Mouse (Mus musculus) left cerebral cortex, adult 9 months (tissue): ENCODE measurements around the gene Snapin.
A peak's percentile ranks its signal among the peaks of the same experiment; 100 is the strongest.

Source experiments
- DNase-seq, 2 experiments: peaks; one replicate each; pipeline ENCODE4 v3.0.0; 2022; ENCODE audit warnings: low spot score in 2 of 2

Gene Snapin

DNA sequence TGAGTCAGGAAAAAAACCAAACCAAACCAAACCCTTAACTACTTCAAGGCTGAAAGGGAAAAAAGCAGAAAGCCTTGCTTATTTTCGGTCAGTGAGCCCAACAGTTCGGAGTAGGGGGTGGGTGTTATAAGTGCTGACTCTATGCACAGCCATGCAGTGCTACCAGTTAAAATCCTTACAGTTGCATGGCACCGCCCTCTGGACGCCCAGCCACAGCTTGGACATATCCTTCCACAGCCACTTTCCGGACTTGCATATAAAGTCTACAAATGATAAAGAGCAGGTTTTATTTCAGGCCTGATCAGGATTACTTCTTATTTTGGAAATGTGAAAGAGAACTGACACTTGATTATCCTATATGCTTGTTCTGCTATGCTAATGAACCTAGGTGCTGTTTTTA is 14.4 kb upstream of the Snapin start:
- no peak for DNase-seq

DNA sequence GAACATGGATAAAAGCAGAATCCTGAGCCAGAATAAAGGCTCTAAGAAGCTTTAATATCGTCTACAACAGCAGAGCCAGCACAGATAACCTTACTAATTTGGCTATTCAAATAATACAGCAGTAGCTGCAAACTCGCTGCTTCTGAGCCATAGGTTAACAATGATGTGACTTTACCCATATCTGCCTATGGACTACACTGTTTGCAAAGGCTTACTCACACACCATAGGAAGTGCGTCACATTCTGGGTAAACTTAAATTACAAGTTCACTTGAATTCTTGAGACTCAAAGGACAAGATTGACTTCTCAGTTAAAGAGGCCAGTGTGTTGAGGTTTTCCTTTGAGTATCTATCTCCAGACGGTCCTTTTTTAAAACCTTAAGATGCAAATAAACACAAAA is 12.6 kb upstream of the Snapin start:
- DNase-seq = no peak

DNA sequence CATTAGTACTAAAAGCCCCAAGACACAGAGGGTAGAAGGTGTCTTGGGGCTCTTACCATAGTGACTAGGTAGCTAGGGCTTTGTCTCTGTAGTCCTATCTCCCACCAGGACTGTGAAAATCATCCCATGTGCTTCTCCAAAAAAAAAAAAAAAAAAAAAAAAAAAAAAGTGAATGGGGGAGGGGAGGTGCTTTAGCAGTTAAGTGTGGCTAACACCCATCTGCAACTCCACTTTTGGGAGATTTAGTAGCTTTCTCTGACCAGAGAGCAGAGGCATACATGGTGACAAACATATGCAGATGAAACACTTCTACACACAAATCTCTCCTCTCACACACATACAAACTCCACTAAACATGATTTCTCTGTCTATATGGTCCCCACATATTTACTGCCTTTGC is 6.8 kb upstream of the Snapin start:
- no peak for DNase-seq

DNA sequence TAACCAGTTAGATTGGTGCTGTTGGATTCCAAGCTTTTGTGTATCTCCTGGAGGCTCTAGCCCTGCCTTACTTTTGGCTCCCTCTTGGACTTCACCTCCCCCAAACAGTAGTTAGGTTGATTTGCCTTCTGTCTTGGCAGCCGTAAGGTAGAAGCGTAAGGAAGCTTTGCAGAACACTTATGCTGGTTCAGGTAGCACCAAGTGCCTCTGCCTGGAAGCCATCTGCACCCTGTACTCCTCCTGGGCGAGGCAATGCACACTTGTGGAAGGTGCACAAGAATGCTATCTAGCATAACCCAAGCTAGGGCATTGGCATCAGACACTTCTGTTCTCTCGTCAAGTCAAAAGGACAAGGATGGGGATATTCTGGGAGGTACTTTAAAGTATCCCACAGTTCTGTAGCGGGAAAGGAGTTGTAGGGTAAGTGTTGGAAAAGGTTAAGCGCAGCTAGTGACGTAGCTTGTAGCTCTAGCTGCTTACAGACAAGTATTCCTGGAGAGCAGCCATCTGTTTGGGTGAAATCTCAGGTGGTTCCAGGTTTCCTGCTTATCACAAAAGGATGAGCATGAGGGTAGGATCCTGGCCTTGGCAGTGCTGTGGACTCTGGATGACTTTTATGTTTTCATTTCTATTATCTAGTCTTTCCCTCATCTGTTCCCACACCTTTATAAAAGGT is 5.2 kb upstream of the Snapin start:
- no peak for DNase-seq

DNA sequence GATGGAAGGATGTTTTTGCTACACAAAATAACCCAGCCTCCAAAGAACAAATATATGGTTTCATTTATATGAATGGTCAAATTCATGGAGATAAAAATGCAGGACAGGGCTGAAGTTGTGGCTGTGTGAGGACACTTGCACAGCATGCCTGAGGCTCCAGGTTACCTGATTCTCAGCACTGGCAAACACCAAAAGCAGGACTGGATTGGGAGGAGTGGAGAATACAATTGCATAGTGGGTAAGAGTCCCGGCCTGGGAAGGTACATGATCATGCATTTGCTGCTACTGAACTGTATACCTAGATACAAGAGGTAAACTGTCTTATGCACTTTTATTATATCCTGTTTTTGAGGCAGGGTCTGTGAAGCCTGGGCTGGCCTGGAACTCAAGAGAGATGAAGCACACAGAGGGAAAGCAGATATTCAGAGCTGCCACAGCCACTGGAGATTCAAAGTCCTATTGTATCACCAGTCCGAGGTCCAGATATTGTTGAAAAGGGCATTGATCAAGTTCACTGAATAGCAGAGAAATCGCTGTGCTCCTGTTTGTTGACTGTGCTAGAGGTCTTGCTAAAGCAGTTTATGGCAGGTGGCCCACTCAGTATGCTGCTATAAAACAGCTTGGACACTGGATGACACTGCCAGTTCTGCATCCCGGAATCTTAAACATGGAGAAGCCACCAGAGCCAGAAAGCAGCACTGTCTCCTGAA is 3.2 kb upstream of the Snapin start:
- DNase-seq = no peak

DNA sequence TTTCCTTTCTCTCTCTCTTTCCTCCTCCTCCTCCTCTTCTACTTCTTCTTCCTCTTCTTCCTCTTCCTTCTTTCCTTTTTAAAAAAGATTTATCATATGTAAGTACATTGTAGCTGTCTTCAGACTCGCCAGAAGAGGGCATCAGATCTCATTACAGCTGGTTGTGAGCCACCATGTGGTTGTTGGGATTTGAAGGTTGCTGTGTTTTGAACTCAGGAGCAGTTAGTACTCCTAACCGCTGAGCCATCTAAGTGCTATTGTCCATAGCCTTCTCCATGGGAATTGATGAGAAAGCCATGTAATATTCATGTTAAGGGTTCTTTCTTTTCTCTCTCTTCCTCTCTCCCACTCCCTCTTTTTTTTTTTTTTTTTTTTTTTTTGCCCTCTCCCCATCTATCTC is 517 bp upstream of the Snapin start:
- no peak for DNase-seq

DNA sequence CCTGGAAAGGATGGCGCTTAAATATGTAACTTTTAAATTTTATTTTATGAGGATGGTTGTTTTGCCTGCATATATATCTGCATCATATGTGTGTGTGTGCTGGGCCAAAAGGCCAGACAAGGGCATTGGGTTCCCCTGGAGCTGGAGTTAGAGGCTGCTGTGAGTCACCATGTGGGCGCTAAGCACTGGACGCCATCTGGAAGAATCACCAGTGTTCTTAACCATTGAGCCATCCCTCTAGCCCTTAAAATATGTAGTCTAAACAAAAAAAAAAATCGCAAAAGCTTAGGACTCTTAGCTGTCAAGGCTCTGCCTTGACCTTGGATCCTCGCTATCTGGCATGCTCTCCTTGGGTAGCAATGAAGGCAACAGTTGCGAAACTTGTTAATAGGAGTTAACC is 2.3 kb downstream of the Snapin start:
- DNase-seq = no peak

DNA sequence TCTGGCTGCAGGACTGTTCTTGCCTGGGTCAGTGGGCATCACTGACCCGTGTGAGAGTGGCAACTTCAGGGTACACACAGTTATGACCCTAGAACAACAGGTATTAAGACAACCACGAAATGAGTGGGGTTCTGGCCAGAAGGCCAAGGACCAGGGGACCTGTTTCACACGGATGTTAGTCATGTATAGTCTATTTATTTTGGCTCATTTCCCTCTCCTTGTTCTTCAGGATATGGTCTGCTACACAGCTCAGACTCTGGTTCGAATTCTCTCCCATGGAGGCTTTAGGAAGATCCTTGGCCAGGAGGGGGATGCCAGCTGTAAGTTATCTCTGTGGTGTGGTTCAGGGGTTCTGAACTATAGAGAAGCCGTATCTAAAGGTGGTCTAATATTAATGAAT is 3.8 kb downstream of the Snapin start:
- DNase-seq = no peak

DNA sequence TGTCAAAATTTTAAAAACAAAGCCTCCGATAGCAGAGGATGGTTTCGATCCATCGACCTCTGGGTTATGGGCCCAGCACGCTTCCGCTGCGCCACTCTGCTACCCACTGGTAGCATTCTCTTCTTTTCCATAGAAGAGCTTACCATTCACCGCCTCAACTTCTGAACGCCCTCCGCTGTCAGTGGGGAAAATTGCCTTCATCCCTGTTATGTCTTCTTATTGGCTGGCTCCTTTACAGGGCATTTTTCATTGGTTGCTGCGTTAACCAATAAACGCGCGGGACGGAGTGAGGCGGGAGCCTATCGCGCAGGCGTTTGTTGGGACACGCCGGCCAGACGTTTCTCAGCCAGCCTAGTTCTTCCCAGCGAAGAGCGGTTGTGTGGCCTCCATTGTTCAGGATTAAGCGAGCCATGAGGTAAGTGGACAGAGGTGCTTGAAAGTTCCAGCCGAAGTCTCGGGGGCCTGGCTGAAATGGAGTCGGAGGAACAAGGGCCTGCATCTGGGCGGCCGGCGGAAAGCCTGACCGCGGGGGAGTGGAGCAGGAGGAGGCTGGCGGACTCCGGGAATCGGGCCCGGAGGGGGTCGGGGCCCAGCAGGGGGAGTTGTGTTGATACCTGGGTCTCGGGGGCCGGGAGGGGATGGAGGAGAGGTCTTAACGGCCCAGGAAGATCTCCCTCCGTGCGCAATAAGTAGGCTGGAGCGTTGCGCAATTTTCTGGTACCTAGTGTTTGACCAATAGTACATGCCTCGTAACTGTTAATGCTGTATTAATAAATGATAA is 14.8 kb downstream of the Snapin start, which contains the start of gene Ilf2:
Gene Ilf2 (plus strand): TSS at position 296 of the 781 bp plus-strand sequence.
- DNase-seq = peak; percentile 96 to 98

DNA sequence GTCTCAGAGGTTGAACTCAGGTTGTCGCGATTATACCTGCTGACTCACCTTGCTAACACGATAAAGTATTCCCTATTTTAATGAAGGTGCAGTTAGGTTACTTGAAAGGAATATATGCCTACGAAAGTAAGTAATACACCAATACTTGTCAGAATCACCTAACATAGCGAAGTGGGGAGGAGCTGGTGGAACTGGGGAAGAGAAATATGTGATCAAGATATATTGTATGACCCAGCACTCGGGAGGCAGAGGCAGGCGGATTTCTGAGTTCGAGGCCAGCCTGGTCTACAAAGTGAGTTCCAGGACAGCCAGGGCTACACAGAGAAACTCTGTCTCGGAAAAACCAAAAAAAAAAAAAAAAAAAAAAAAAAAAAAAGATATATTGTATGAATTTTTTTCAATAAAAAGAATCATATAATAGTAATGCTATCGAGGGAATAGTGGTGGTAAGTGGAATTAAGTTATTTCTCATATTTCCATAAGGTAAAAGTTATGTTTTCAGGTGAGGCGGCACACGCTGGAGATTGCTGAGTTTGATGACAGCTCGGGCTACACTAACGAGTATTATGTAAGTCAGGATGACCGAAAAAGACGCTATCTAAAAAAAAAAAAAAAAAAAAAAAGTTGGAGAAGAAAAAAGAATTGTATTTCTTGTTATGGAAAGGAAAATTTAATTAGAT is 15.5 kb downstream of the Snapin start:
- DNase-seq = no peak

DNA sequence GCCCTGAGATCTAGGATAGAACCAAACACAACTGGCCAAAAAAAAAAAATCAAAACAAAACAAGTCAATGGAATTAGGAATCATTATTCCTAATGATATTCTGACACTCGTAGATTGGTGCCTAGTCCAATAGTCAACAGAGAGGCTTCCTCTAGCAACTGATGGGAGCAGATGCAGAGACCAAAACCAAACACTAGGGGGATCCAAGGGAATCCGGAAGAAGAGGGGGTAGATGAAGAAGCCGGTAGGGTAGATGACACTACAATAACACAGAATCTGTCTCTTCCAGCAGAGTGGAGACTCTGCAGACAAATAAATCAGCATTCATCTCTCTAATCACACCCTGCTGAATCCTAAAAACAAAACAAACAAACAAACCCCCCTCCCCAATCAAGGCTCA is 18.6 kb downstream of the Snapin start:
- peak in 1 of 2 experiments; percentile 42 for DNase-seq

DNA sequence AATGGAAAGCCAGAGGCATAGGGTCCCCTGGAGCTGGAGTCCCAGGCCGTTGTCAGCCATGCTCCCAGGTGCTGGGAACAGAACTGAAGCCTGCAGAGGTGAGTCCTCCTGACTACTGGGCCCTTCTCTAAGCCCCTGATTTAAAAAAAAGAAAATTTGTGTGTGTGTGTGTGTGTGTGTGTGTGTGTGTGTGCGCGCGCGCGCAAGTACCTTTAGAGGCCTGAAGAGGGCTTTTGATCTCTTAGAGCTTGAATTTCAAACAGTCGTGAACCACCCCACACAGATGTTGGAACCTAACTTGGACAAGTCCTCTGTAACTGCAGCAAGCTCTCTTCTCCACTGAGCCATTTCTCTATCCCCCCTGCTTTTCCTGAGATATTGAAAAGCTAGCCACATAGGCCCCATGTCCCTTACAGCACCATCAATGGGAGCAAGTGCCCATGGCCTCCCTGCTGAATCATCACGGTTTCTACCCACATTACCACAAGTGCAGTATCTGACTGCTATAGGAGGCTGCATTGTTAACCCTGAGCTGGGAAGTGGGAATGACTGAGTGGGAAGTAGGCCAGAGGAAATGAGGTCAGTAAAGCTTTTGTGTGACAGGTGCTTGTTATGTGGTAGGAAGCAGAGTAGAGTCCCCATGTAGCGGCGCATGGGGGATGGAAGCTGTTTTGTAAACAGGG is 23.1 kb downstream of the Snapin start:
- no peak for DNase-seq

DNA sequence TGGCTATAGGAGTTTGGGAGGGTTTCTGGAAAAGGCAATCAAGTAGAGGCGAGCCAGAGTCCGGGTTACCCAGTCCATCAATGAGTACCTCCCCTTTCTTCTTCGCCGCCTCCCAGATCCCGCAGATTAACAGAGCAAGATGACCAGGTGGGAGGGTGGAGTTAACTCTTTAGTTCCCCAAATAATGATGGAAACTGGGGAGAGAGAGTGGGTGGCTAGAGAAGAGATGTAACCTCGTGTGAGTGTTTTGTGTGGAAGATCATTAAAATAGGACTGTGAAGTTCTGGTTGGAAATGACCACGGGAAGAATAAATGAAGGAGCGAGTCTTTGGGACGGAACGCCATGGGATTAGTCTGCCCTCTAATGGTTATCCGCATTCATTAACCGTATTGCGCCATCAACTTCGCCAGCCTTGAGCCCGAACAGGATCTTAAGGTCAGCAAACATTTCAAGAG is 24.5 kb downstream of the Snapin start:
- peak in 1 of 2 experiments; percentile 67 for DNase-seq

DNA sequence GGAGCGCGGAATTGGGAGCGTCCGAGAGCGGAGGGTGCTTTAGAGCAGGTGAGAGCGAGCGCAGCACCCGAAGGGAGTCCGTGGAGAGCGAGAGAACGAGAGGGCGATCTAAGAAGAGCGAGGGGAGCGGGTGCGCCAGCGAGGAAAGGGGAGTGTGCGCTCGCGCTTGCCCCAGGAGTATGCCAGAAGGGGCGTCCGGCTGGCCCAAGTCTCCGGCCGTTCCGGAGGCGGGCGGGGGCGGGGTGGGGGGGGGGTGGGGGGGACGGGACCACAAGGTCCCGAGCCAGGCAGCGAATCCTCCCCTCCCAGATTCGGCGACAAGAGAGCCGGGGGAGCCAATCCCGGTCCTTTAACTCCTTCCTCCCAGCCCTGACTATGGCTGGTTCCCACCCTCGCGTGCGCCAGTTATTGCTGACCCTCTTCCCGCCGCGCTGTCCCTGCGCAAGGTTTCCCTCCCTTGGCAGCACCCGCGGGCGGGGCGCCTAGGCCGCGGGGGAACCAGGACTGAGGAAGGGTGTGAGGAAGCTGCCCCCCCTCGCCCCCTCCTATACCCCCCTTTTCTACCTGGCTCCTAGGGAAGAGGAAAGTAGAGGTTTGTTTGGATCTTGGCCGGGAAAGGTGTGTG is 25.0 kb downstream of the Snapin start, which contains the start of gene Npr1:
Gene Npr1 (minus strand): TSS at position 181 of the 625 bp plus-strand sequence.
- DNase-seq = no peak

DNA sequence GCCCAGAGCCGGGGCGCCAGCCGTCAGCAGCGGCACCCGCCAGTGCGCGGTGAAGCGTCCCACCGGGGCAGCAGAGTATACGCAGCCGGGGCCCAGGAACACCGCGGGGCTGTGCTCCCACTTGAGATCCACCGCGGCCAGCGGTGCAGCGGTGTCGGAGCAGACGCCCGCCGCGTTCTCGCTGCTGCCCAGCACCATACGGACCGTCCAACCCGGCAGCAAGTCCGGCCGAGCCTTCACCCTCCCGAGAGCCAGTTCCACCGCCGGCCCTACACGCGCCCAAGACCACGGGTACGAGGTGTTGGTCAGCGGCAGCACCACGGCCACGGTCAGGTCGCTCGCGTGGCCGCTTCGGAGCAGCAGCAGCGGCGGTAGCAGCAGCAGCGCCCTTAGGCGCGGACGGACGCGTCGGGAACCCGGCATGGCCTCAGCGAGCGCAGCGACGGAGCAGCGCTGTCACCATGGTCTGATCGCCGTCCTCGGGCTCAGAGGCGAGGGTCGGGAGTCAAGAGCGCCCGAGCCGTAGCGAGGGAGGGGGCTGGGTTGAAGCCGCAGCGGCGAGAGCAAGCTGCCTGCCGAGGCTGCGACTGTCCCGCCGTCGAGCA is 25.6 kb downstream of the Snapin start:
- DNase-seq = no peak

DNA sequence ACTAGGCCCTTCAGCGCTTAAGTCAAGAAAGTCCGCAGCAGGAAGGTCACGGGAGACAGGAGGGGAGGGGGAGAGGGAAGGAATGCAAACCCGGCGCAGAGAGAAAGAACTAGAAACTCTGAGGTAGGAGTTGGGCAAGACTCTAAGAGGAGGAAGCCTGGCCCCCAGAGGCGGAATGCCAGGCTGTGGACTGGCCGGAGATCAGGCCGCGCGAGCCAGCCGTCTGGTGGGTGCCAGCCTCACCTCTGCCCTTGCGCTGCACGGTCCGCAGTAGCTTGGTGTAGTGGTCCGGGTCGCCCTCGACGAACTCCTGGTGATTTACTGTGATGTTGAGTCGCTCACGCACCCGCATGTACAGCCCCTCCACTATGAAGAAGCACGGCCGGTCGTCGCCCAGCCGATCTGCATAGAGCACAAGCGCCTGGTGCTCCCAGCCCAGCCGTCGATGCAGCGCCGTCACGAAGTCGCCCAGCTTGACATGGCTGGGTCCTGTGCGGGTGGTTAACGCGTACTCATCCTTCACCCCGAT is 26.2 kb downstream of the Snapin start:
- DNase-seq = no peak

DNA sequence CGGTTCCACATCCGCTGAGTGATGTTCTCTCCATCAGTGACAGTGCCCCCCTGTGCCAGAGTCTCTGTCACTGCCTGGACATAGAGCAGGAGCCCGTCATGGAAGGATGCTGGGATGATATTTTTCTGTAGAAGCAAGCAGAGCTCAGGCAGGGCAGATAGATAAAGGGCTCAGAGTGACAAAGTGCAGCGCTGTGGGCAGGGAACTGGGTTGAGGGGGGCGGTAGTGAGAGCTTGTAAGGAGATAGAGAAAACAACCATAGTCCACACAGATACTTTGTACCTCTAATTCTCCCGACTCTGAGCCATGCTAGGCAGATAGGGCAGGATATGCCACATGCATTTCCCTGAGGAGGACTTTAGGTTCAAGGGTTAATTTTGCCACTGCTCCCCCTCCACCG is 28.3 kb downstream of the Snapin start:
- no peak for DNase-seq

DNA sequence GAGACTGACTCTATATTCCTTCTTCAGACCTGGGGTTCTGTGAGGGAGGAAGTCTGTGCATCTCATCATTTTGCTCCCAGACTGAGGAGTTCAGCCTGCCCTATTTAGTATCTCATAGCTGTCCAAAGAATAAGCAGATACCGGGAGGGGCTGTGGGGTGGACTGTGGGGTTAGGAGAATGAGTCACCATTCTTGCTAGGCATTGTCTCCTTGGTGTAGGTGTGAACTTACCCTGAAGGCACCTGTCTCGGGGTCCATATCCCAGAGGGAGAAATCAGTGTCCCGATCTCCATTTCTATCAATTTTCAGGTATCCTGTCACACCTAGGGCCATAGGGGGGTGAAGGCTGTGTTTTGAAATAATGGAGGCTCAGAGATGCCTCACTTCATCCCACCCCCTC is 28.9 kb downstream of the Snapin start:
- no peak for DNase-seq

DNA sequence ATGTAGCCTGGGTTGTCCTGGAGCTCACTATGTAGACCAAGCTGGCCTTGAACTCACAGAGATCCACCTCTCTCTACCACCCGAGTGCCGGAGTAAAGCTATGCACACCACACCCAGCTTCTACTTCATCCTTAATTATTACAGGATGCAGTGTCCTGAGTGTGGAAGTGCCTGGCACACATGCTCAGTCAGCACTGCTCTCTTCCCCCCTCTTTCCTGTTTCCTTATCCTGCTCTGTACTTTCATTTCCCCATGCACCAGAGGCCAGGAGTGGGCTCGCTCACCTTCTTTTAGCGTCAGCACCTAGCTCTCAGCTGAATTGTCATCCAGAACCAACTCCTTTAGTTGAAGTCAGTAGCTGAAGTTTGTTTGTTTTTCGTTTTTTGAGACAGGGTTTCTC is 30.5 kb downstream of the Snapin start:
- DNase-seq = no peak

DNA sequence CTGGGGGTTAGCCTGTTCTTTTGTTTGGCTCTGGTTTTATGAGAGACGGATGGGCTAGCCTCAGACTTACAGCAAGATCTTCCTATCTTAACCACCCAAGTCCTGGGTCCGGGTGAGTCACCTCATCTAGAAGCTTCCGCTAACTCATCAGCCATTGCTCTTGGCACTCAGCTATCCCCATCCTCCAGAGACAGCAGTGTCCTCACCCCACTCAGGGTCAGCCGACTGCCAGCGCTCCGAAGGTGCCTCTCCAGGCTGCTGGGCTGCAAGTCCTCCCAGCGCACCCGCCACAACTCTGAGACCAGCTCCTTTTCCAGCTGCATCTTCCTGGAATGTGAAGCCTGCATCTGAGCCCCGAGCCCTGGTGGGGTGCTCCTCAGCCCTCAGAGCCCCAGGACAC is 31.1 kb downstream of the Snapin start:
- DNase-seq = no peak
